Mouse (Mus musculus): ENCODE data around the gene Lhfpl2. TPM values are rescaled to one million over a fixed set of nuclear protein-coding genes. Genes with fewer than 3 reads are reported as not detected.

Gene Lhfpl2
- polyA plus RNA-seq, 1 experiment from 2014 or later = 24.7 TPM

GRCm38 (mm10) chr13:94135180-94135579 is 77.6 kb downstream of the Lhfpl2 start:
- no peak overlapping the region for H3K4me3 ChIP-seq (ENCODE audit: low read depth, low read length)
- H3K9me3 ChIP-seq (ENCODE audit: control insufficient read depth, low read length) = no peaks in the 10 kb centered on the region
- DNase-seq (ENCODE audit: low spot score) (no peak), ATAC-seq (replicated peaks; ENCODE audit: low FRiP score) (no peak)
- 79% methylated on average over 7 of the region's 7 CpGs for WGBS
- no peaks in the 10 kb centered on the region for H3K27me3 ChIP-seq (ENCODE audit: control insufficient read depth, insufficient read depth, low read length)
- H3K36me3 ChIP-seq (ENCODE audit: control insufficient read depth, insufficient read depth, low read length) = no peaks in the 10 kb centered on the region
- H3K27ac ChIP-seq (ENCODE audit: low read depth, low read length) = no peak overlapping the region
- H3K4me1 ChIP-seq (replicated peaks; ENCODE audit: control insufficient read depth, insufficient read depth, low read length) = 0 out of 2 replicates have a peak, but pooled peaks cover 3% of the 10 kb centered on the region
- no peak overlapping the region for H3K4me2 ChIP-seq (ENCODE audit: low read depth, low read length, severe bottlenecking)
- no peak overlapping the region for H3K9ac ChIP-seq (ENCODE audit: low read length)

GRCm38 (mm10) chr13:94139713-94140445 is 82.3 kb downstream of the Lhfpl2 start:
- Histone ChIP-seq H3K27me3 (ENCODE audit: control insufficient read depth, insufficient read depth, low read length) (no peaks in the 10 kb centered on the region), H3K36me3 (ENCODE audit: control insufficient read depth, insufficient read depth, low read length) (no peaks in the 10 kb centered on the region), H3K4me1 (replicated peaks; ENCODE audit: control insufficient read depth, insufficient read depth, low read length) (peaks cover 2% of the 10 kb centered on the region; the same call in 1 of the 2 replicates), H3K27ac (ENCODE audit: low read depth, low read length) (no peak overlapping the region), H3K4me3 (ENCODE audit: low read depth, low read length) (no peak overlapping the region), H3K4me2 (ENCODE audit: low read depth, low read length, severe bottlenecking) (no peak overlapping the region), H3K9me3 (ENCODE audit: control insufficient read depth, low read length) (no peaks in the 10 kb centered on the region), H3K9ac (ENCODE audit: low read length) (no peak overlapping the region)
- 70% methylated on average over 14 of the region's 14 CpGs for WGBS
- DNase-seq (ENCODE audit: low spot score) (no peak), ATAC-seq (replicated peaks; ENCODE audit: low FRiP score) (no peak)

GRCm38 (mm10) chr13:94140446-94140845 is 82.8 kb downstream of the Lhfpl2 start:
- H3K4me2 ChIP-seq (ENCODE audit: low read depth, low read length, severe bottlenecking) = no peak overlapping the region
- H3K9ac ChIP-seq (ENCODE audit: low read length) = no peak overlapping the region
- no peaks in the 10 kb centered on the region for H3K36me3 ChIP-seq (ENCODE audit: control insufficient read depth, insufficient read depth, low read length)
- no peak overlapping the region for H3K27ac ChIP-seq (ENCODE audit: low read depth, low read length)
- no peak for ATAC-seq (replicated peaks; ENCODE audit: low FRiP score)
- peaks cover 2% of the 10 kb centered on the region; the same call in 1 of the 2 replicates for H3K4me1 ChIP-seq (replicated peaks; ENCODE audit: control insufficient read depth, insufficient read depth, low read length)
- H3K9me3 ChIP-seq (ENCODE audit: control insufficient read depth, low read length) = no peaks in the 10 kb centered on the region
- H3K4me3 ChIP-seq (ENCODE audit: low read depth, low read length) = no peak overlapping the region
- WGBS = 86% methylated on average over 4 of the region's 4 CpGs
- no peaks in the 10 kb centered on the region for H3K27me3 ChIP-seq (ENCODE audit: control insufficient read depth, insufficient read depth, low read length)
- DNase-seq (ENCODE audit: low spot score) = no peak

GRCm38 (mm10) chr13:94143063-94143652 is 85.6 kb downstream of the Lhfpl2 start:
- 21% methylated on average over 12 of the region's 12 CpGs for WGBS
- H3K27ac ChIP-seq (ENCODE audit: low read depth, low read length) = no peak overlapping the region
- no peak for DNase-seq (ENCODE audit: low spot score)
- H3K27me3 ChIP-seq (ENCODE audit: control insufficient read depth, insufficient read depth, low read length) = no peaks in the 10 kb centered on the region
- no peaks in the 10 kb centered on the region; the same call in 1 of the 2 replicates for H3K4me1 ChIP-seq (replicated peaks; ENCODE audit: control insufficient read depth, insufficient read depth, low read length)
- ATAC-seq (replicated peaks; ENCODE audit: low FRiP score) = 0 out of 2 replicates have a peak, but pooled peaks have one; percentile 30
- H3K9me3 ChIP-seq (ENCODE audit: control insufficient read depth, low read length) = no peaks in the 10 kb centered on the region
- no peak overlapping the region for H3K4me3 ChIP-seq (ENCODE audit: low read depth, low read length)
- no peak overlapping the region for H3K9ac ChIP-seq (ENCODE audit: low read length)
- no peaks in the 10 kb centered on the region for H3K36me3 ChIP-seq (ENCODE audit: control insufficient read depth, insufficient read depth, low read length)
- H3K4me2 ChIP-seq (ENCODE audit: low read depth, low read length, severe bottlenecking) = no peak overlapping the region

- H3K4me1 ChIP-seq (replicated peaks; ENCODE audit: control insufficient read depth, insufficient read depth, low read length) = no peaks in the 10 kb centered on the region; the same call in 1 of the 2 replicates
- H3K4me3 ChIP-seq (ENCODE audit: low read depth, low read length) = no peak overlapping the region
- no peaks in the 10 kb centered on the region for H3K9me3 ChIP-seq (ENCODE audit: control insufficient read depth, low read length)
- H3K36me3 ChIP-seq (ENCODE audit: control insufficient read depth, insufficient read depth, low read length) = no peaks in the 10 kb centered on the region
- ATAC-seq (replicated peaks; ENCODE audit: low FRiP score) (no peak), DNase-seq (ENCODE audit: low spot score) (no peak)
- H3K9ac ChIP-seq (ENCODE audit: low read length) = no peak overlapping the region
- H3K4me2 ChIP-seq (ENCODE audit: low read depth, low read length, severe bottlenecking) = no peak overlapping the region
- no peaks in the 10 kb centered on the region for H3K27me3 ChIP-seq (ENCODE audit: control insufficient read depth, insufficient read depth, low read length)
- H3K27ac ChIP-seq (ENCODE audit: low read depth, low read length) = no peak overlapping the region
- WGBS = 77% methylated on average over 8 of the region's 8 CpGs
These were observed 86.9 kb downstream of the Lhfpl2 start for GRCm38 (mm10) chr13:94144451-94144850.

GRCm38 (mm10) chr13:94147257-94147656 is 89.7 kb downstream of the Lhfpl2 start:
- H3K4me1 ChIP-seq (replicated peaks; ENCODE audit: control insufficient read depth, insufficient read depth, low read length) = no peaks in the 10 kb centered on the region; the same call in none of the 2 replicates
- WGBS = 57% methylated on average over 4 of the region's 4 CpGs
- H3K9me3 ChIP-seq (ENCODE audit: control insufficient read depth, low read length) = no peaks in the 10 kb centered on the region
- H3K4me3 ChIP-seq (ENCODE audit: low read depth, low read length) = no peak overlapping the region
- no peak overlapping the region for H3K9ac ChIP-seq (ENCODE audit: low read length)
- no peak overlapping the region for H3K4me2 ChIP-seq (ENCODE audit: low read depth, low read length, severe bottlenecking)
- DNase-seq (ENCODE audit: low spot score) = no peak
- no peak for ATAC-seq (replicated peaks; ENCODE audit: low FRiP score)
- H3K27me3 ChIP-seq (ENCODE audit: control insufficient read depth, insufficient read depth, low read length) = no peaks in the 10 kb centered on the region
- no peak overlapping the region for H3K27ac ChIP-seq (ENCODE audit: low read depth, low read length)
- no peaks in the 10 kb centered on the region for H3K36me3 ChIP-seq (ENCODE audit: control insufficient read depth, insufficient read depth, low read length)

GRCm38 (mm10) chr13:94149006-94149405 is 91.4 kb downstream of the Lhfpl2 start:
- H3K4me2 ChIP-seq (ENCODE audit: low read depth, low read length, severe bottlenecking) = no peak overlapping the region
- no peaks in the 10 kb centered on the region for H3K36me3 ChIP-seq (ENCODE audit: control insufficient read depth, insufficient read depth, low read length)
- H3K9me3 ChIP-seq (ENCODE audit: control insufficient read depth, low read length) = no peaks in the 10 kb centered on the region
- H3K9ac ChIP-seq (ENCODE audit: low read length) = no peak overlapping the region
- no peak overlapping the region for H3K27ac ChIP-seq (ENCODE audit: low read depth, low read length)
- H3K4me1 ChIP-seq (replicated peaks; ENCODE audit: control insufficient read depth, insufficient read depth, low read length) = no peaks in the 10 kb centered on the region; the same call in 1 of the 2 replicates
- 78% methylated on average over 5 of the region's 5 CpGs for WGBS
- no peak overlapping the region for H3K4me3 ChIP-seq (ENCODE audit: low read depth, low read length)
- no peak for ATAC-seq (replicated peaks; ENCODE audit: low FRiP score)
- no peak for DNase-seq (ENCODE audit: low spot score)
- H3K27me3 ChIP-seq (ENCODE audit: control insufficient read depth, insufficient read depth, low read length) = no peaks in the 10 kb centered on the region

GRCm38 (mm10) chr13:94149781-94150180 is 92.2 kb downstream of the Lhfpl2 start:
- Histone ChIP-seq H3K4me2 (ENCODE audit: low read depth, low read length, severe bottlenecking) (no peak overlapping the region), H3K36me3 (ENCODE audit: control insufficient read depth, insufficient read depth, low read length) (no peaks in the 10 kb centered on the region), H3K27me3 (ENCODE audit: control insufficient read depth, insufficient read depth, low read length) (no peaks in the 10 kb centered on the region), H3K9me3 (ENCODE audit: control insufficient read depth, low read length) (no peaks in the 10 kb centered on the region), H3K27ac (ENCODE audit: low read depth, low read length) (no peak overlapping the region), H3K4me3 (ENCODE audit: low read depth, low read length) (no peak overlapping the region), H3K9ac (ENCODE audit: low read length) (no peak overlapping the region), H3K4me1 (replicated peaks; ENCODE audit: control insufficient read depth, insufficient read depth, low read length) (no peaks in the 10 kb centered on the region; the same call in 1 of the 2 replicates)
- DNase-seq (ENCODE audit: low spot score) (no peak), ATAC-seq (replicated peaks; ENCODE audit: low FRiP score) (no peak)
- WGBS = 95% methylated on average over 8 of the region's 8 CpGs

Data from forebrain, embryonic 11.5 days (tissue).